Mouse (Mus musculus): ENCODE data around the gene Cpeb4. TPM values are rescaled to one million over a fixed set of nuclear protein-coding genes. Genes with fewer than 3 reads are reported as not detected.

The Cpeb4 gene
- polyA plus RNA-seq, 1 experiment, result 1.5 TPM

- no peaks in the 10 kb centered on the region for H3K79me2 ChIP-seq (ENCODE audit: control insufficient read depth, insufficient read depth)
- peaks cover 3% of the 10 kb centered on the region for H3K27me3 ChIP-seq (ENCODE audit: control insufficient read depth, insufficient read depth, insufficient read length)
- no peak overlapping the region for H3ac ChIP-seq (ENCODE audit: control insufficient read depth, insufficient read length, low read depth)
- no peak for TF ChIP-seq FOSL1 (IDR thresholded peaks at IDR 0.05; ENCODE audit: insufficient read depth, low read length, poor library complexity, severe bottlenecking)
- no peak for TF ChIP-seq CTCF (IDR thresholded peaks at IDR 0.05; ENCODE audit: control insufficient read depth, insufficient read depth, insufficient read length)
- H3K36me3 ChIP-seq (ENCODE audit: control insufficient read depth, insufficient read depth), result no peaks in the 10 kb centered on the region
- H3K79me3 ChIP-seq (ENCODE audit: low read depth), result no peaks in the 10 kb centered on the region
- H3K4me3 ChIP-seq (ENCODE audit: insufficient read depth, poor library complexity, severe bottlenecking), result no peak overlapping the region
Measured at GRCm38 (mm10) chr11:31847469-31847805, 24.6 kb upstream of the Cpeb4 start.

- TF ChIP-seq CTCF (IDR thresholded peaks at IDR 0.05; ENCODE audit: control insufficient read depth, insufficient read depth, insufficient read length) (no peak), MAX (IDR thresholded peaks at IDR 0.05) (no peak)
- no peaks in the 10 kb centered on the region for H3K36me3 ChIP-seq (ENCODE audit: control insufficient read depth, insufficient read depth)
- no peak overlapping the region for H3ac ChIP-seq (ENCODE audit: control insufficient read depth, insufficient read length, low read depth)
- no peaks in the 10 kb centered on the region for H3K79me3 ChIP-seq (ENCODE audit: low read depth)
- H3K79me2 ChIP-seq (ENCODE audit: control insufficient read depth, insufficient read depth), result no peaks in the 10 kb centered on the region
- H3K27me3 ChIP-seq (ENCODE audit: control insufficient read depth, insufficient read depth, insufficient read length), result no peaks in the 10 kb centered on the region
- no peak overlapping the region for H3K4me3 ChIP-seq (ENCODE audit: insufficient read depth, poor library complexity, severe bottlenecking)
Measured at GRCm38 (mm10) chr11:31848725-31849124, 23.3 kb upstream of the Cpeb4 start.

DNA sequence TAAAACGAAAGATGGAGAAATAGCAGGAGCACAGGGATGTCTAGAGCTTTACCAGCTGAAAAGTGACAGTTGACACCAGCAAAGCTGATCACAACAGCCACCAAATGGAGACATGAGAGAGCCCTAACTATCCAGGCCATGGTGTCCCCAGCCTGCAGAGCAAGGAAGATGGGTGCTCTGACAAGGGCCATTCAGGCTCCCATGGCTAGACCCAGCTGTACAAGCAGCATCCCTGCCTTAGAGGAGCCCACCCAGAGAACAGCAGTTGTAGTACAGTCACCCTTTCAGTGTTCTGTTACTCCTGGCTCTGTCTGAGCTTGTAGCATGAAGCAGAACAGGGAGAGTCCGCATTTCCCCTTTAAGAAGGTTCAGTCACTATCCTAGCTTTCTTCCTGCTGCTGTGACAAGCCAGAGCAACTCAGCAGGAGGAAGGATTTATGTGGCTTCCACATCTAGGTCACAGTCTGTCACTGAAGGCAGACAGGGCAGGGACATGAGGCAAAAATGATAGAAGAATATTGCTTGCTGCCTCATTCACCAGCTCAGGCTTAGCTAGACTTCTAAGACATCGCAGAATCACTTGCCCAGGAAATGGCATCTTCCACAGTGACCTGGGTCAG is 21.7 kb upstream of the Cpeb4 start:
- no peaks in the 10 kb centered on the region for H3K27me3 ChIP-seq (ENCODE audit: control insufficient read depth, insufficient read depth, insufficient read length)
- TF ChIP-seq MYOD1 (IDR thresholded peaks at IDR 0.05; ENCODE audit: control insufficient read depth, insufficient read length, low read depth), result no peak
- no peaks in the 10 kb centered on the region for H3K79me3 ChIP-seq (ENCODE audit: low read depth)
- no peak overlapping the region for H3K4me3 ChIP-seq (ENCODE audit: insufficient read depth, poor library complexity, severe bottlenecking)
- H3K79me2 ChIP-seq (ENCODE audit: control insufficient read depth, insufficient read depth), result no peaks in the 10 kb centered on the region
- H3K36me3 ChIP-seq (ENCODE audit: control insufficient read depth, insufficient read depth), result no peaks in the 10 kb centered on the region
- H3ac ChIP-seq (ENCODE audit: control insufficient read depth, insufficient read length, low read depth), result no peak overlapping the region

- TF ChIP-seq USF1 (IDR thresholded peaks at IDR 0.05; ENCODE audit: low read depth) (peak; percentile 50), MYOG (IDR thresholded peaks at IDR 0.05; ENCODE audit: control insufficient read depth, extremely low read depth, insufficient read length) (no peak), CTCF (IDR thresholded peaks at IDR 0.05; ENCODE audit: control insufficient read depth, insufficient read depth, insufficient read length) (no peak), CEBPB (IDR thresholded peaks at IDR 0.05; ENCODE audit: low read depth) (no peak), MYOD1 (IDR thresholded peaks at IDR 0.05; ENCODE audit: control insufficient read depth, insufficient read length, low read depth) (no peak)
- no peaks in the 10 kb centered on the region for H3K79me3 ChIP-seq (ENCODE audit: low read depth)
- no peak overlapping the region for H3K4me3 ChIP-seq (ENCODE audit: insufficient read depth, poor library complexity, severe bottlenecking)
- no peaks in the 10 kb centered on the region for H3K36me3 ChIP-seq (ENCODE audit: control insufficient read depth, insufficient read depth)
- no peaks in the 10 kb centered on the region for H3K79me2 ChIP-seq (ENCODE audit: control insufficient read depth, insufficient read depth)
- no peaks in the 10 kb centered on the region for H3K27me3 ChIP-seq (ENCODE audit: control insufficient read depth, insufficient read depth, insufficient read length)
- H3ac ChIP-seq (ENCODE audit: control insufficient read depth, insufficient read length, low read depth), result no peak overlapping the region
Measured at GRCm38 (mm10) chr11:31850995-31851394, 21.0 kb upstream of the Cpeb4 start.

DNA sequence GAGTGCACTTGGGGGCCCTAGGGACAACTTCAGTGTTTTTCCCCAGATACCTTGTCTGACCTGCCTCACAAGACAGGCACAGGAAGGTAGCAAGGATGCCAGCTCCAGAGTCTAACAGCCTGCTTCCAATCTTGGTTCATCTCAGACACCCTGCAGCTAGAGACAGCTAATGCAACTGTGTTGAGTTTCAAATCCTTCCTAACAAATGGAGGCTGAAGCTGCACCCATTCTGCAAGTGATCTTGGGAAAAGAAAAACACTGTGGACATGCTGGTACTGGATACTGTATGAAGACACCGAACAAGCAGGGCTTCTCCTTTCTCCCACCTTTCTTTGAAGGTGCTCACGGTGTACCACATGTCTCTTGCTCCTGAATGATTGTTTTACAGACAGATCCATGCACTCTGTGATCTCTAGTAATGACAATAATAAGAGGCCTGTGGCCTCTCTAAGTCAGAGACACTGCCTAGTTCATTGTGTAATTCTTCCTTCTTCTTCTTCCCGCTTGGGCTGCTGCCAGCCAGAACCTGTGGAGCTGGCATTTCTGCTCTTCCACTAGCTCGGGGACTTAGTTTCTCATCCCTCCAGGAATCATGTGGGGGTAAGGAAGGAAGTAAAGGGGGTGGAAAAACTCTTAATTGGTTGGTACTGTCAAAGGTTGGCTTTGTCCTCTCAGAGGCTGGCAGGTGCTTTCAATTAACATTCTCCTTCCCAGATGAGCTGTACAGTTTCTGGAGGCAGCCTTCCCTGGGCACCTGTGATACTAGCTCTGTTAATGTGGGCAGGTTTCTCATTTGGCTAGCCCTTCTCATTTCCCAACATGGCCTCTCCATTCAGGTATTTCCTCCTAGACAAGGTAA is 20.1 kb upstream of the Cpeb4 start:
- Histone ChIP-seq H3K27me3 (ENCODE audit: control insufficient read depth, insufficient read depth, insufficient read length) (no peaks in the 10 kb centered on the region), H3ac (ENCODE audit: control insufficient read depth, insufficient read length, low read depth) (no peak overlapping the region), H3K4me3 (ENCODE audit: insufficient read depth, poor library complexity, severe bottlenecking) (no peak overlapping the region), H3K36me3 (ENCODE audit: control insufficient read depth, insufficient read depth) (no peaks in the 10 kb centered on the region), H3K79me3 (ENCODE audit: low read depth) (no peaks in the 10 kb centered on the region), H3K79me2 (ENCODE audit: control insufficient read depth, insufficient read depth) (no peaks in the 10 kb centered on the region)
- no peak for TF ChIP-seq FOSL1 (IDR thresholded peaks at IDR 0.05; ENCODE audit: insufficient read depth, low read length, poor library complexity, severe bottlenecking)
- no peak for TF ChIP-seq USF1 (IDR thresholded peaks at IDR 0.05; ENCODE audit: low read depth)
- no peak for TF ChIP-seq CEBPB (IDR thresholded peaks at IDR 0.05; ENCODE audit: low read depth)
- no peak for TF ChIP-seq MYOD1 (IDR thresholded peaks at IDR 0.05; ENCODE audit: control insufficient read depth, insufficient read length, low read depth)
- TF ChIP-seq MYOG (IDR thresholded peaks at IDR 0.05; ENCODE audit: control insufficient read depth, extremely low read depth, insufficient read length), result no peak
- no peak for TF ChIP-seq CTCF (IDR thresholded peaks at IDR 0.05; ENCODE audit: control insufficient read depth, insufficient read depth, insufficient read length)
- no peak for TF ChIP-seq MAX (IDR thresholded peaks at IDR 0.05)

DNA sequence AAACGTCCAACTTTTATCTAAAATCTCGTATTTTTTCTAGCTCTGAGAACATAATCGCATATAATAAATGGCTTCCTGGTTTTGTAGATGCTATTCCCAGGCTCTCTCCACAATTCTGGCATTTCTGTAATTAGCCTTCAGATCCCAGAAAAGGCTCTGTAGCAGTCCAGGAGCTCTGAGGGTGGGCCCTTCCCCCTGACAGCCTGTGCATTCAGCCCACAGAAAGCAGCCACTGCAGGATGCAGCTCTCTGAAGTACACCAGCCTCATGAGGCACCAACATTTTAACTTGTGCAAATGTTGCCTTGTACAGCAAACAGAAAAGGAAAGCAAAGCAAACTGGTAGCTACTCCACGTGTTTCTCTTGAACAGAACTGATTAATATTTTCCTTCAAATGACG is 17.1 kb upstream of the Cpeb4 start:
- Histone ChIP-seq H3K79me2 (ENCODE audit: control insufficient read depth, insufficient read depth) (no peaks in the 10 kb centered on the region), H3K4me3 (ENCODE audit: insufficient read depth, poor library complexity, severe bottlenecking) (no peak overlapping the region), H3ac (ENCODE audit: control insufficient read depth, insufficient read length, low read depth) (no peak overlapping the region), H3K79me3 (ENCODE audit: low read depth) (no peaks in the 10 kb centered on the region), H3K36me3 (ENCODE audit: control insufficient read depth, insufficient read depth) (no peaks in the 10 kb centered on the region), H3K27me3 (ENCODE audit: control insufficient read depth, insufficient read depth, insufficient read length) (no peaks in the 10 kb centered on the region)
- TF ChIP-seq MYOD1 (IDR thresholded peaks at IDR 0.05; ENCODE audit: control insufficient read depth, insufficient read length, low read depth), result no peak
- TF ChIP-seq CTCF (IDR thresholded peaks at IDR 0.05; ENCODE audit: control insufficient read depth, insufficient read depth, insufficient read length), result no peak
- no peak for TF ChIP-seq MAX (IDR thresholded peaks at IDR 0.05)
- no peak for TF ChIP-seq CEBPB (IDR thresholded peaks at IDR 0.05; ENCODE audit: low read depth)
- no peak for TF ChIP-seq USF1 (IDR thresholded peaks at IDR 0.05; ENCODE audit: low read depth)
- no peak for TF ChIP-seq MYOG (IDR thresholded peaks at IDR 0.05; ENCODE audit: control insufficient read depth, extremely low read depth, insufficient read length)
- no peak for TF ChIP-seq FOSL1 (IDR thresholded peaks at IDR 0.05; ENCODE audit: insufficient read depth, low read length, poor library complexity, severe bottlenecking)
